Mouse (Mus musculus): ENCODE measurements around the gene Kirrel.

The Kirrel gene

DNA sequence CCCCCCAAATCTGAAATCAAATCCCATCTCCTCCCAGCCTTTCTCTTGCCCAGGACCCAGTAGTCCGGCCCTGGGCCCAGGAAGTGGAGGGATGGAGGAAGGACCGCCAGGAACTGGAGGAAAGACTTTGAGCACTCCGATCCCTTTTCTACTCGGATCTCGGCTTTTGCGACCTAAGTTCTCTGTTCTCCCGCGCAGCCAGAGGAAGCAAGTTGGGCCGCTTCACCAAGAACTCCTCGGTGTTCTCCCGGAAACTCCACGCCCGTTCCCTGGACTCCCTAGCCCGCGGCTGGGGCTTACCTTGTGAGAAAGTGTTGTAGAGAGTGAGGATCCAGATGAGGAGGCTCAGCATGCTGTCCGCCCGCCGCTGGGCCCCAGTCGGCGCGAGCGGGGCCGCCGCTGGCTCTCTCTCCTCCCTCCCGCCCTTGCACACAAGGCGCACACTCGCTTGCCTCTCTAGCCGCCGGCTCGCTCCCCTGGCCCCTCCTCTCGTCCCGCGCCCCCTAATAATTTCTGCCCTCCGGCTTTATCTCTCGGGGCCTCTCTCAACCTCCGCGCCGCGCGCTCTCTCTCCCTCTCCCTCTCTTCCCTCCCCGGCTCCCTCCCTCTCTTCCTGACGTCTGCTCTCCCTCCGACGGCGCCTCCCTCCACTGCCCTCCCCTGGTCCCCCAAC, at the start of gene Kirrel:
Gene Kirrel, minus strand, starts transcription at position 652 of the 673 bp plus-strand sequence.
- in situ Hi-C loops (cut with MboI): no loop called here

GRCm38 (mm10) chr3:87223636-87224035, 49.1 kb upstream of the Kirrel start:
- in situ Hi-C loops (cut with MboI): no loop called here

DNA sequence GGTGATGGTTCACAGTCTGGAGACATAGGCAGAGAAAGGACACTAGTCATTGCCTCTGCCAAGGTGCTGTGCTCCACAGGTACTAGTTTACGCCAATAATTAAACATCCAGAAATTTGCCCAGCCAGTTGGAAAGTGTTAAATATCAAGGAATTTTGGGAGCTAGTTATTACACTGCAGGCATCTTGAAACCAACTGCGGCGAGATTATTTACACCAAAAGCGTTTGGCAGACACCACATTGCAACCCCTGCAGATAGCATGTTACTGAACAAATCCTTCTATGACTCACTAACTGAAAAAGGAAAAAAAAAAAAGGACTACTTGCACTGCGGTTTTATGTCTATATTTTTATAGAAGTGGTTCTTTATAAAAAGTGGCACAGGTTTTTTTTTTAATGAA, 47.8 kb upstream of the Kirrel start:
- in situ Hi-C loops (cut with MboI): no loop called here

DNA sequence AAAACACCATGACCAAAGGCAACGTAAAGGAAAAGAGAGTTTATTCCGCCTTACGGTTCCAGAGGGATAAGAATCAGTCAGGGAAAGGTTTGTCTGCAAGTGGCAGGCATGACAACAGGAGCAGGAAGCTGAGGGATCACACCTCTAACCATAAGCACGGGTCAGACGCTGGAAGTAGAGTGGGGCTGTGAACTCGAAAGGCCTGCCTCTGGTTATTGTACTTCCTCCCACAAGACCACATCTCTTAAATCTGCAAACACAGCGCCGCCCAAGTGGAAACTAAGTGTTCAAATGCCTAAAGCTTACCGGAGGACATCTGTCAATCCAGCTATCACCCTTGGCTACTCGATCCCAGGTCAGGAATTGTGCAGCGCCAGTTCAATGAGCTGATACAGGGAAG, 40.6 kb upstream of the Kirrel start:
- in situ Hi-C loops (cut with MboI): no loop called here

GRCm38 (mm10) chr3:87214221-87214864, 39.8 kb upstream of the Kirrel start:
- in situ Hi-C loops (cut with MboI): no loop called here

- in situ Hi-C loops (cut with MboI): no loop called here
These were observed 32.0 kb upstream of the Kirrel start for GRCm38 (mm10) chr3:87206336-87207075.

DNA sequence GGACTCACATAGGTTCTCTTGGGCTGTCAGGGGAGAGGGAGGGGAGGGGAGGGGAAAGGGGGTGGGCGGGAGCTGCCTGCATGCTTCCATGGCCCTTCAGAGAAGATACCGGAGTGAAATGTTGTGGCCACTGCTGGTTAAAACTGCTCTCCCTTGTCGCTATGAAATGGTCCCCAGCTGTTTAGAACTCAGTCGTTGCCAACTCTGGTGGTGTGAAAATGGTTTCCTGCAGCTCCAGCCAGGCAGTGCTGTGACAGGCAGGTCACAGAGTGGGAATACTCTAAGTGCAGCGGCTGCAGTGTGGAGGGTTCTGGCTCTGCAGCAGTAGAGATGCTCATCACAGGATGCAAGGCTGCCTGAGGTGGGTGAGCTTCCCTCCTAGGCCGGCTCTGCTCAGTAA, 22.1 kb upstream of the Kirrel start:
- in situ Hi-C loops (cut with MboI): no loop called here

DNA sequence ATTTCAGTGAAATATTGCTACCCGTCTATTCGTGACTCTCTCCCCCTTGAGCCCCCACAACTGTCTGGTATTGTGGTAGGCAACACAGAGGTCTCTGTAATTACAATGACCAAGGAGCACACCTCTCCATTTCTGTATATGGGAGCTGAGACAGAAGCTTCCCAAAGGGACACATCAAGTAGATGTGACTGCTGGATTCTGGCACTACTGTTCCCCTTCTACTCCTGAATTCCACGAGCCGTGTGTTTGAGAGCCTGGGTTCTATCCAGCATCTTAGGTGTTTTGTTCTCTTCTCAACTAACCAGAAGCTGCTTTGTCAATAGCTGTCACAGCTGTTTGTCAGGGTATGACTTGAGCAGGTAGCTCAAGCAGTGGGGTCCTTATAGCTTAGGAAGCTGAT, 20.5 kb upstream of the Kirrel start:
- in situ Hi-C loops (cut with MboI): no loop called here

GRCm38 (mm10) chr3:87194591-87194990, 20.0 kb upstream of the Kirrel start:
- in situ Hi-C loops (cut with MboI): no loop called here

DNA sequence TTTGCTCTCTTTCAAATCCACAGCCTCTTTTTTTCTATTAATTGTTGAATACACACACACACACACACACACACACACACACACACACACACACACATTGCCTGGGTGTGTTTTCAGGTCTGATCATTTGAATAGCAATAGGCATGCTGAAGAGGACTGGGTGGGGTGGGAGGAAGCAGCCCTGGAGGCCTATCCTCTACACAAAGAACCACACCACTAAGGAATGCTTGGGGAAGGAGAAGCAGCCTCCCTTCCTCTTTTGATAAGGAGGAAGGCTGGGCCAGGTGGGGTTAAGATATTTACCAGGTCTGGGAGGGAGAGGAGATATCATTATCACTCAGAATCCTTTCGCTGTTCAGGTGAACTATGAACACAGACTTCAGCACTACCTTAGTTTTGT, 19.2 kb upstream of the Kirrel start:
- in situ Hi-C loops (cut with MboI): no loop called here

DNA sequence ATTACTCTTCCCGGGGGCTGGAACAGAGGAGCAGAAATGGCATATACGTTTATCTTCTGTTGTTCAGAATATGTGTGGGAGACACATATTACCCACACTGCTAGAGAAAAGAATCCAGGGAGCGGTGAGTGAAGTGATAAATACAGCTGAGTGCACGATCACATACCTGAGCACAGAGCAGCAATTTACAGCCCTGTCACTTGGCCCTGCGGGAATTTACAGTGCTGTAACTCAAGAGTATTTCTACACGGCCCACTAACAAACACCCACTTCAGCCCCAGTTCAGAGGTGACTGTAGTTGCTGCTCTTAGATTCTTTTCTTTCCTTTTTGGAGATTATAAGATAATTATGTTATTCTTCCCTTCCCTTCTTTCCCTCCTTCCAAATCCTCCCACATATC, 18.8 kb upstream of the Kirrel start:
- in situ Hi-C loops (cut with MboI): no loop called here

DNA sequence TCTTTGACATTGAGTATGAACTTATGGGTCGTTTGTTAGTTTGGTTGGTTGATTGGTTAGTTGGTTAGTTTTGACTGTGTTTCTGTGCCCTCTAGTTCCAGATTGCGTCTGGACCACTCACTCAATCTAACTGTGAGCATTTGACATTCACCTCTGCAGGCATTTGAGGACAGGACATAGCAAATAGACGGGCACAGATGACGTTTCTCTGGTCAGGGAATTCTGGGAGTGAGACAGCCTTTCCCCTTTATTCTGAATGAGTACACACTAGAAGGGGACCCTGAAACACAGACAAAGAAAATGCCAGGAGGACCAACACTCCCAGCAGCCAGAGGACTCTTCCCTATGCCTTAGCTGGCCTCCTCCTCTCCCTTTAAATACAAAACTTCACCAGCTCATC, 2.1 kb upstream of the Kirrel start:
- in situ Hi-C loops (cut with MboI): no loop called here

DNA sequence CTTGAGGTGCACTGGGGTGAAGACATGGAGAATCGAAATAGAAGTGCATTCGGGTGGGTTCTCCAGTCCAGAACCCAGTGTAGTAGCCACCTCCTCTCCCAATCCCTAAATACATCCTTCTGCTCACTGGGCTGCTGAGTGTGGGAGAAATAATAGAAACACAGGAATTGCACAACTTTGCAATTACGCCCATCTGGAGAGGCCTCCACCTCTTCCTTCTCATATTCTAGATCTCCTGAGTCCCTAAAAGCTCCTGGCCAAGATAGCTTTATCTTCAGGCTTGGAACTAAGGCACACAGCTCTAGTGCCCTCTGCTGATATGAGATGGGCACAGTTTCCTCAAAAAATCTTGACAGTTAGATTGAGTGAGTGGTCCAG, 880 bp upstream of the Kirrel start:
- in situ Hi-C loops (cut with MboI): no loop called here

- in situ Hi-C loops (cut with MboI): no loop called here
These were observed 356 bp upstream of the Kirrel start for GRCm38 (mm10) chr3:87174769-87175437.

DNA sequence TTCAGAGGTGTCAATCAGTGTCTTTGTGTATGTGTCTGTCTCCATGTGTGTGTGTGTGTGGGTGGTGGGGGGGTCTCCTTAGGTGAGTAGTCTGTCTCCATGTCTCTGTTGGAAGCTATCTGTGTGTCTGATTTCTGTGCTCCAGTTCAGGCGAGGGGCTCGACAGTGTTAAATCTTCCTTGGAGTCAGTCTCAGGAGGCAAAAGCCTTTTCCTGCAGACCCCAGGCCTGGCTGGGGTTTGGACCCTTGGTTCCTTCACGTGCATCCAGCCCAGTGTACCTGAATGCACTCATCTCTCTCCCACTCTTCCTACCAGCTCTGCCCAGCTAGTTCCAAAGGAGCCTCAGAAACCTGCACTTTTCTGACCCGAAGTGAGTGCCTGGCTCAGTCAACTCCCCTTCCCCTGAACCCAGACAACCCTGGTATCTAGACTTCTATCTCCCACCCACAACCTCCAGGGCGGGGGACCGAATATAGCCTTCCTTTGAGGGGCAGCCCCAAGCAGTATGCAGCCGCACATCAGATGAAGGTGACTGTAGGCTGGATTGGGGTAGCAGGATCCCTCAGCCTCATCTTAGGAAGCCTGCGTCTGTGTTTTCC, 961 bp downstream of the Kirrel start:
- in situ Hi-C loops (cut with MboI): no loop called here

- in situ Hi-C loops (cut with MboI): no loop called here
These were observed 1.5 kb downstream of the Kirrel start for GRCm38 (mm10) chr3:87173103-87173444.

GRCm38 (mm10) chr3:87172351-87173102, 2.0 kb downstream of the Kirrel start:
- in situ Hi-C loops (cut with MboI): no loop called here

- in situ Hi-C loops (cut with MboI): no loop called here
These were observed 3.1 kb downstream of the Kirrel start for GRCm38 (mm10) chr3:87171201-87172100.

- in situ Hi-C loops (cut with MboI): no loop called here
These were observed 5.0 kb downstream of the Kirrel start for GRCm38 (mm10) chr3:87169402-87170015.

- in situ Hi-C loops (cut with MboI): no loop called here
These were observed 5.8 kb downstream of the Kirrel start for GRCm38 (mm10) chr3:87168756-87169155.

Measured in mature B cell (primary cell).